Mouse (Mus musculus) lung, postnatal 0 days (tissue): ENCODE results near the gene Bcl2.

ENCODE experiments used
- CTCF ChIP-seq: IDR thresholded peaks from 2 replicates; pipeline ENCODE4 v1.5.1; 2016; ENCODE audit warnings: antibody characterized with exemption, mild to moderate bottlenecking
- EP300 ChIP-seq: IDR thresholded peaks from 2 replicates; pipeline ENCODE4 v1.6.1; 2016; ENCODE audit warnings: antibody characterized with exemption, mild to moderate bottlenecking, control low read depth

- TF ChIP-seq EP300 (0 out of 2 replicates have a peak, but pooled peaks have one; percentile 34), CTCF (no peak)
These were observed 200.0 kb downstream of the Bcl2 start for GRCm38 (mm10) chr1:106513890-106514643.
